Mouse (Mus musculus): Measurements from ENCODE around the gene Plppr3. TPM values are rescaled to one million over a fixed set of nuclear protein-coding genes. Genes with fewer than 3 reads are reported as not detected.

Plppr3 gene
- polyA plus RNA-seq, 1 experiment: 3.6 TPM

GRCm38 (mm10) chr10:79879527-79879926, 5.1 kb upstream of the Plppr3 start:
- H3K36me3 ChIP-seq (ENCODE audit: control insufficient read depth, insufficient read depth, low read length): no peaks in the 10 kb centered on the region
- 0 out of 2 replicates have a peak, but pooled peaks cover 2% of the 10 kb centered on the region for H3K27me3 ChIP-seq (ENCODE audit: control insufficient read depth, insufficient read depth, low read length)
- H3K27ac ChIP-seq (ENCODE audit: insufficient read depth, low read length): no peak overlapping the region
- no peak for DNase-seq (ENCODE audit: low read depth in 1 of 2, low spot score in 2 of 2)
- H3K4me3 ChIP-seq (ENCODE audit: extremely low read depth, insufficient read depth, insufficient read length): no peak overlapping the region
- WGBS: 17% methylated on average over 3 of the region's 3 CpGs
- TF ChIP-seq CTCF (IDR thresholded peaks at IDR 0.05; ENCODE audit: extremely low read depth, insufficient read depth, insufficient read length, insufficient replicate concordance) (no peak), POLR2A (IDR thresholded peaks at IDR 0.05; ENCODE audit: low read depth, low read length) (no peak)
- peaks cover 23% of the 10 kb centered on the region for H3K4me1 ChIP-seq (ENCODE audit: control insufficient read depth, insufficient read depth, insufficient read length)

- Histone ChIP-seq H3K27me3 (ENCODE audit: control insufficient read depth, insufficient read depth, low read length) (peaks cover 10% of the 10 kb centered on the region), H3K4me1 (ENCODE audit: control insufficient read depth, insufficient read depth, insufficient read length) (peaks cover 32% of the 10 kb centered on the region), H3K36me3 (ENCODE audit: control insufficient read depth, insufficient read depth, low read length) (no peaks in the 10 kb centered on the region), H3K4me3 (ENCODE audit: extremely low read depth, insufficient read depth, insufficient read length) (peak overlapping the region; percentile 27), H3K27ac (ENCODE audit: insufficient read depth, low read length) (no peak overlapping the region)
- WGBS: 2% methylated on average over 12 of the region's 12 CpGs
- TF ChIP-seq CTCF (IDR thresholded peaks at IDR 0.05; ENCODE audit: extremely low read depth, insufficient read depth, insufficient read length, insufficient replicate concordance) (no peak), POLR2A (IDR thresholded peaks at IDR 0.05; ENCODE audit: low read depth, low read length) (no peak)
- DNase-seq (ENCODE audit: low read depth in 1 of 2, low spot score in 2 of 2): no peak
These were observed 3.3 kb upstream of the Plppr3 start for GRCm38 (mm10) chr10:79877757-79878156.

GRCm38 (mm10) chr10:79877174-79877573, 2.7 kb upstream of the Plppr3 start:
- Histone ChIP-seq H3K27me3 (ENCODE audit: control insufficient read depth, insufficient read depth, low read length) (peaks cover 10% of the 10 kb centered on the region), H3K27ac (ENCODE audit: insufficient read depth, low read length) (no peak overlapping the region), H3K4me3 (ENCODE audit: extremely low read depth, insufficient read depth, insufficient read length) (no peak overlapping the region), H3K4me1 (ENCODE audit: control insufficient read depth, insufficient read depth, insufficient read length) (peaks cover 31% of the 10 kb centered on the region), H3K36me3 (ENCODE audit: control insufficient read depth, insufficient read depth, low read length) (no peaks in the 10 kb centered on the region)
- DNase-seq (ENCODE audit: low read depth in 1 of 2, low spot score in 2 of 2): no peak
- TF ChIP-seq POLR2A (IDR thresholded peaks at IDR 0.05; ENCODE audit: low read depth, low read length): no peak
- no peak for TF ChIP-seq CTCF (IDR thresholded peaks at IDR 0.05; ENCODE audit: extremely low read depth, insufficient read depth, insufficient read length, insufficient replicate concordance)
- 0% methylated on average over 1 of the region's 1 CpGs for WGBS

- H3K27ac ChIP-seq (ENCODE audit: insufficient read depth, low read length): no peak overlapping the region
- peaks cover 8% of the 10 kb centered on the region for H3K27me3 ChIP-seq (ENCODE audit: control insufficient read depth, insufficient read depth, low read length)
- TF ChIP-seq POLR2A (IDR thresholded peaks at IDR 0.05; ENCODE audit: low read depth, low read length) (no peak), CTCF (IDR thresholded peaks at IDR 0.05; ENCODE audit: extremely low read depth, insufficient read depth, insufficient read length, insufficient replicate concordance) (no peak)
- no peak for DNase-seq (ENCODE audit: low read depth in 1 of 2, low spot score in 2 of 2)
- 2% methylated on average over 26 of the region's 26 CpGs for WGBS
- H3K36me3 ChIP-seq (ENCODE audit: control insufficient read depth, insufficient read depth, low read length): no peaks in the 10 kb centered on the region
- peak overlapping the region; percentile 50 for H3K4me3 ChIP-seq (ENCODE audit: extremely low read depth, insufficient read depth, insufficient read length)
- H3K4me1 ChIP-seq (ENCODE audit: control insufficient read depth, insufficient read depth, insufficient read length): peaks cover 22% of the 10 kb centered on the region
These were observed 632 bp downstream of the Plppr3 start for GRCm38 (mm10) chr10:79873715-79874289.

- Histone ChIP-seq H3K36me3 (ENCODE audit: control insufficient read depth, insufficient read depth, low read length) (no peaks in the 10 kb centered on the region), H3K4me1 (ENCODE audit: control insufficient read depth, insufficient read depth, insufficient read length) (peaks cover 22% of the 10 kb centered on the region), H3K4me3 (ENCODE audit: extremely low read depth, insufficient read depth, insufficient read length) (no peak overlapping the region), H3K27me3 (ENCODE audit: control insufficient read depth, insufficient read depth, low read length) (peaks cover 8% of the 10 kb centered on the region), H3K27ac (ENCODE audit: insufficient read depth, low read length) (no peak overlapping the region)
- no peak for DNase-seq (ENCODE audit: low read depth in 1 of 2, low spot score in 2 of 2)
- TF ChIP-seq CTCF (IDR thresholded peaks at IDR 0.05; ENCODE audit: extremely low read depth, insufficient read depth, insufficient read length, insufficient replicate concordance) (no peak), POLR2A (IDR thresholded peaks at IDR 0.05; ENCODE audit: low read depth, low read length) (no peak)
- WGBS: 6% methylated on average over 6 of the region's 6 CpGs
These were observed 1.1 kb downstream of the Plppr3 start for GRCm38 (mm10) chr10:79873313-79873712.

GRCm38 (mm10) chr10:79872862-79873261, 1.6 kb downstream of the Plppr3 start:
- Histone ChIP-seq H3K4me1 (ENCODE audit: control insufficient read depth, insufficient read depth, insufficient read length) (peaks cover 20% of the 10 kb centered on the region), H3K27me3 (ENCODE audit: control insufficient read depth, insufficient read depth, low read length) (peaks cover 8% of the 10 kb centered on the region), H3K36me3 (ENCODE audit: control insufficient read depth, insufficient read depth, low read length) (no peaks in the 10 kb centered on the region), H3K27ac (ENCODE audit: insufficient read depth, low read length) (no peak overlapping the region), H3K4me3 (ENCODE audit: extremely low read depth, insufficient read depth, insufficient read length) (no peak overlapping the region)
- 37% methylated on average over 3 of the region's 3 CpGs for WGBS
- TF ChIP-seq POLR2A (IDR thresholded peaks at IDR 0.05; ENCODE audit: low read depth, low read length) (no peak), CTCF (IDR thresholded peaks at IDR 0.05; ENCODE audit: extremely low read depth, insufficient read depth, insufficient read length, insufficient replicate concordance) (no peak)
- DNase-seq (ENCODE audit: low read depth in 1 of 2, low spot score in 2 of 2): no peak

GRCm38 (mm10) chr10:79871845-79872244, 2.6 kb downstream of the Plppr3 start:
- Histone ChIP-seq H3K36me3 (ENCODE audit: control insufficient read depth, insufficient read depth, low read length) (no peaks in the 10 kb centered on the region), H3K4me3 (ENCODE audit: extremely low read depth, insufficient read depth, insufficient read length) (no peak overlapping the region), H3K27ac (ENCODE audit: insufficient read depth, low read length) (no peak overlapping the region), H3K27me3 (ENCODE audit: control insufficient read depth, insufficient read depth, low read length) (peaks cover 8% of the 10 kb centered on the region), H3K4me1 (ENCODE audit: control insufficient read depth, insufficient read depth, insufficient read length) (peaks cover 12% of the 10 kb centered on the region)
- WGBS: 88% methylated on average over 8 of the region's 8 CpGs
- DNase-seq (ENCODE audit: low read depth in 1 of 2, low spot score in 2 of 2): no peak
- no peak for TF ChIP-seq CTCF (IDR thresholded peaks at IDR 0.05; ENCODE audit: extremely low read depth, insufficient read depth, insufficient read length, insufficient replicate concordance)
- TF ChIP-seq POLR2A (IDR thresholded peaks at IDR 0.05; ENCODE audit: low read depth, low read length): no peak

Data from spleen, adult 2 months (tissue).